Comparison of ENCODE assay signal across 29 mouse cellular contexts in the genomic region with DNA sequence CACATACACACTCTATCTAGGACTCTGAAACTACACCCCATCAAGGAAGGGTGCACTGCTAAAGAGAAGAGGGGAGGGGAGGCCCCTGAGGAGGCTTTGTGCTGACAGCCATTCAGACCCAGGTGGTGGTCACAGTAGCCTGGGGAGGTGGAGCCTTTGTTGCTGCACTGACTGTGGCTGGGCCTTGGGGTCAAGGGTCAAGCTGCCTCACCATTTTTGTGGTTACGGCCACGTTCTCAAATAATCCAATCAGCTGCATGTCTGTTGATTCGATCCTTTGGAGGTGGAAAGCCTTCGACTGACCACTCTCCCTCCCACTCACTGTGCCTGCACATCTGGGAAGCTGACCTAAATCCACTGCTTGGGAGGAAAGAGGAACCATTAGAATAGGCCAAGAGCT. TPM values are rescaled to one million over a fixed set of nuclear protein-coding genes. Genes with fewer than 3 reads are reported as not detected.
A peak's percentile ranks its signal among the peaks of the same experiment; 100 is the strongest.
DNase-seq lines count a peak whose midpoint lies in the region; ATAC-seq and TF ChIP-seq lines count a peak whose summit lies in the region.
"Had no signal": no experiment of that assay in that cellular context is flagged by ENCODE, and none has a peak within 500 bp of the region (broad histone marks: within the 10 kb centered on the region; RNA-seq: fewer than 3 reads in every experiment).

No protein-coding gene starts in this region.

- no peaks in the 10 kb centered on the region for H3K9me3 ChIP-seq in forebrain, embryonic 10.5 days
- H3K9me3 ChIP-seq in forebrain, postnatal 0 days (ENCODE audit: low read length) = no peaks in the 10 kb centered on the region
- no peaks in the 10 kb centered on the region for H3K9me3 ChIP-seq in E14TG2a.4 (ENCODE audit: low read length)
- H3K9me3 ChIP-seq: heart, embryonic 12.5 days; lung, embryonic 15.5 days; midbrain, embryonic 12.5 days had no signal

- H3K4me1 ChIP-seq in forebrain, embryonic 10.5 days = peaks cover 52% of the 10 kb centered on the region
- H3K4me1 ChIP-seq in forebrain, postnatal 0 days (ENCODE audit: insufficient read depth) = no peaks in the 10 kb centered on the region
- peaks cover 71% of the 10 kb centered on the region for H3K4me1 ChIP-seq in E14TG2a.4 (replicated peaks; ENCODE audit: low read depth, low read length)
- no peaks in the 10 kb centered on the region for H3K4me1 ChIP-seq in lung, adult 2 months (ENCODE audit: control insufficient read depth, insufficient read depth, low read length)

- no peak for TF ChIP-seq POLR2A in lung, adult 2 months (IDR thresholded peaks at IDR 0.05; ENCODE audit: borderline replicate concordance, extremely low read depth, low read depth, low read length)

- H3K9ac ChIP-seq in forebrain, postnatal 0 days = no peak overlapping the region
- H3K9ac ChIP-seq: heart, embryonic 12.5 days; liver, embryonic 14.5 days; lung, embryonic 15.5 days; midbrain, embryonic 12.5 days had no signal

- no peak for ATAC-seq in forebrain, postnatal 0 days
- ATAC-seq: forebrain, embryonic 14.5 days; hindbrain, embryonic 16.5 days had no signal

- TF ChIP-seq CTCF in forebrain, postnatal 0 days (IDR thresholded peaks at IDR 0.05; ENCODE audit: low read depth) = no peak
- no peak for TF ChIP-seq CTCF in E14TG2a.4 (conservative IDR thresholded peaks at IDR 0.05; ENCODE audit: low read length)
- TF ChIP-seq CTCF in lung, adult 2 months (IDR thresholded peaks at IDR 0.05; ENCODE audit: insufficient read depth, low read length) = no peak

- H3K36me3 ChIP-seq in forebrain, embryonic 10.5 days (replicated peaks) = no peaks in the 10 kb centered on the region
- H3K36me3 ChIP-seq in forebrain, postnatal 0 days (ENCODE audit: insufficient read depth) = no peaks in the 10 kb centered on the region
- no peaks in the 10 kb centered on the region for H3K36me3 ChIP-seq in E14TG2a.4 (ENCODE audit: insufficient read depth, low read length)
- H3K36me3 ChIP-seq: heart, embryonic 12.5 days; lung, embryonic 15.5 days; midbrain, embryonic 12.5 days had no signal

- H3K4me3 ChIP-seq in forebrain, embryonic 10.5 days = no peak overlapping the region
- no peak overlapping the region for H3K4me3 ChIP-seq in forebrain, postnatal 0 days (ENCODE audit: low read depth, low read length)
- 0 out of 2 replicates have a peak overlapping the region, but pooled peaks have one; percentile 18 for H3K4me3 ChIP-seq in E14TG2a.4 (replicated peaks; ENCODE audit: low read length)
- no peak overlapping the region for H3K4me3 ChIP-seq in lung, adult 2 months (replicated peaks; ENCODE audit: extremely low read depth, low read depth, low read length)
- H3K4me3 ChIP-seq: heart, adult 2 months; heart, embryonic 12.5 days; lung, embryonic 15.5 days; midbrain, embryonic 12.5 days had no signal

- H3K27ac ChIP-seq in forebrain, embryonic 10.5 days = peak overlapping the region; percentile 53; the same call in 1 of the 2 replicates
- no peak overlapping the region for H3K27ac ChIP-seq in forebrain, postnatal 0 days (ENCODE audit: low read depth, low read length)
- H3K27ac ChIP-seq: heart, adult 2 months; kidney, postnatal 0 days; liver, embryonic 14.5 days; lung, embryonic 15.5 days; midbrain, embryonic 12.5 days had no signal

- no peak for DNase-seq in forebrain, embryonic 10.5 days (ENCODE audit: extremely low spot score, low spot score)
- DNase-seq in forebrain, postnatal 0 days = no peak
- peak; percentile 77 for DNase-seq in embryo, embryonic 10 days (ENCODE audit: low spot score)
- DNase-seq in retina, embryonic 14.5 days (ENCODE audit: low spot score) = peak; percentile 46
- no peak for DNase-seq in right cerebral cortex, postnatal 4 days
- DNase-seq in lung, postnatal 14 days = no peak
- DNase-seq in lung, adult 2 months = no peak
- DNase-seq: adrenal gland, postnatal 10 days; cerebellum, adult 9-10 months; cerebellum, postnatal 36 days; gastrocnemius, postnatal 25 days; heart, adult 2 months; kidney, adult 2 months; kidney, postnatal 4 days; layer of hippocampus, adult 9-11 months; liver; lung, postnatal 36 days; thymus, adult 2 months; thymus, postnatal 36 days had no signal

- 9% methylated on average over 4 of the region's 4 CpGs for WGBS in forebrain, embryonic 10.5 days
- WGBS in forebrain, postnatal 0 days = 24% methylated on average over 4 of the region's 4 CpGs
- 71% methylated on average over 4 of the region's 4 CpGs for WGBS in lung, adult 2 months

- no peak overlapping the region for H3K4me2 ChIP-seq in forebrain, postnatal 0 days (ENCODE audit: low read depth)
- H3K4me2 ChIP-seq: heart, embryonic 12.5 days; lung, embryonic 15.5 days; midbrain, embryonic 12.5 days had no signal

- peaks cover 13% of the 10 kb centered on the region for H3K27me3 ChIP-seq in forebrain, embryonic 10.5 days (ENCODE audit: poor library complexity, severe bottlenecking)
- no peaks in the 10 kb centered on the region for H3K27me3 ChIP-seq in forebrain, postnatal 0 days (ENCODE audit: insufficient read depth, low read length)
- peaks cover 2% of the 10 kb centered on the region; the same call in 1 of the 2 replicates for H3K27me3 ChIP-seq in E14TG2a.4 (ENCODE audit: insufficient read depth, low read length)
- H3K27me3 ChIP-seq: heart, embryonic 12.5 days; lung, embryonic 15.5 days; midbrain, embryonic 12.5 days had no signal

RNA-seq across cellular contexts. Expression of a gene that starts 42.4 kb away (rescaled TPM):
- 5.3 and 6.2 TPM in 2 replicates for polyA plus RNA-seq in forebrain, embryonic 10.5 days (2016; fragmentation: Nextera tagmentation; extraction: Ambion mirVana)
- total RNA-seq in forebrain, postnatal 0 days (2014; rRNA removed) = 46.2 and 60.0 TPM in 2 replicates
- polyA plus RNA-seq in forebrain, postnatal 0 days (2015; fragmentation: Nextera tagmentation; extraction: Ambion mirVana) = 48.6 and 61.6 TPM in 2 replicates
- polyA plus RNA-seq in lung, adult 2 months (2012; rRNA removed) = 13.6 and 15.7 TPM in 2 replicates
- total RNA-seq: gastrocnemius, adult 18-20 months; megakaryocyte, adult 5-6 weeks had no signal

Comparison
In these comparisons a context has a peak if more than half of its experiments do, and no peak if none do; other contexts are left out.
1. DNase-seq: peak in embryo, embryonic 10 days (single experiment) and retina, embryonic 14.5 days (single experiment); none in forebrain, embryonic 10.5 days (single experiment), forebrain, postnatal 0 days (single experiment), right cerebral cortex, postnatal 4 days (single experiment), lung, postnatal 14 days (single experiment) and lung, adult 2 months (single experiment).